Mouse (Mus musculus) WW6 (cell line): ENCODE results near the gene Hand2.
A peak's percentile ranks its signal among the peaks of the same experiment; 100 is the strongest.

ENCODE experiments used
- DNase-seq: peaks from one replicate; pipeline ENCODE4 v3.0.0-alpha.2; 2013; ENCODE audit warnings: low read depth, low spot score

The Hand2 gene

GRCm38 (mm10) chr8:57341541-57341840, 20.7 kb downstream of the Hand2 start:
- no peak for DNase-seq

DNA sequence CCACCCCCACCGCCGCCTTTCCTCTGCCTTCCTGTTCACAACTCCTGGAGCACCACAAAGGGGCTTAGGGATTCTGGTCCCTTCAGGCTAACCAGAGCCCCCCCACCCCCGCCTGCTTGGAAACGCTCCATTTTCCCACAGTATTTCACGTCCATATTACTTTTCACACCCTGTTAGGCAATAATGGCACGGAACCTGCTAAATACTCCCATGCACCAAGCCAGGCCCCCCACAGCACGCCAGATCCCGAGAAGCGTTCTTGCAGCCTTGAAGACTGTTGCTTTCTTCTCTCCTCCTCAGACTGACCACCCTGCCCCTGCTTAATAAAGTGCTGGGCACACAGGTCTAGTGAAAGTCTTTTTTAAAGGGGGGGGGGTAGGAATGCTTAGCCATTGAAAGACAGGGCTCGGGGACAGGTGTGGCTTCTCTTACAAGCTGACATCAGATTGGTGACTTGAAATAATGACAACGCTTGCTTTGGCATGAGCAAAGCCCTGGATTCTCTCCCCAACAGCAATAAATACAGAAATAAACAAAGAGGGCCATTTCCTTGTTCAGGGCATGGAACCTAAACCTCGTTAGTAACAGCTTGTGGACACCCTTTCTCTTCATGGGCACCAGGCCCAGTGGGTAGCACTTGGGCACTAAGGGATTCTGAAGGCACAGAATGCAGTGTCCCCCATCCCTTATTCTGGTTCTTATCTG, 21.8 kb downstream of the Hand2 start:
- DNase-seq: no peak

DNA sequence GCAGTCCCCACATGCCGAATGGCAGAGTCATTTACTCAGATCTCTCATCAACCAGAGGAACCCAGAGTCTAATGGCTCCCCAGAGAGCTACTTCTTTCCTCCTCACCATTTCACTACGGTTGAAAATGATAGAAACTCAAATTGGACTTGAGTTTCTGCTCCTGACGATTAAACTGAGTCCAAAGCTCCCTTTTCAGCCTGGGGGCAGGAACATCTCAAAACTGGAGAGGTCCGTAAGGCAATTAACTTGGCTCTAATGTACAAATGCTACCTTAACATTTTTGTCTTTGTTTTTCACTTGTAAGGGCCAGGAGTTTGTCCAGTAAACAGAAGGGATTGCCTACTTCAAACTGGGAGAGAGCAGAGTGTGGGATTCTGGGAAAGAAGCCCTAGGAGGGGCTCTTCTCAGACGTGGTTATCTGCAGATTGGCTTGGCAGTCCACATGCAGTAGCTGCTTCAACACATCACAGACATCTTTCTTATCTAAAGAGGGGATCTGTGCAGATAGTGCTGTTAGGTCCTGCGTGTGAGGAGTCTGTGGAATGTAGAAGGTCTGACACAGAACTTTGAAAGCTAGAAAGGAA, 23.0 kb downstream of the Hand2 start:
- DNase-seq: no peak

- DNase-seq: no peak
Observed at GRCm38 (mm10) chr8:57344956-57345870, 24.4 kb downstream of the Hand2 start.

DNA sequence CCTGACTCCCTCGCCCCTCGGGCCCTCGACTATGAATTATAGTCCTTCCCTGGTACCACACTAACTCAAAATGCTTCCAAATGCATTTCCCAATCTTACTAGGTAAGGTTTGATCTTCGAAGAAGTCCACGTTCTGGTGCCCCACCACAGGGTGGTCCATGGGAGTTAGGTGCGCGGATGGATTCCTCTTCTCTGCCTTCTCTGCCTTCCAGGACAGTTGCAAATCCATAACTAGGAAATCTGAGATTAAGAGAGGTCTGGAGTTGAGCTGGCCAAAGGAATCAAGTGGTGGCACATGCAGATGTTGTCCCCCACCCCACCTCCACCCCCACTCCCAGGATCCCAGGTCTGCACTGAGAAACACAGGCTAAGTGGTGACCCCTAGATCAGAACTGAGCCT, 25.6 kb downstream of the Hand2 start:
- no peak for DNase-seq

- DNase-seq: no peak
Observed at GRCm38 (mm10) chr8:57347141-57347540, 26.4 kb downstream of the Hand2 start.

DNA sequence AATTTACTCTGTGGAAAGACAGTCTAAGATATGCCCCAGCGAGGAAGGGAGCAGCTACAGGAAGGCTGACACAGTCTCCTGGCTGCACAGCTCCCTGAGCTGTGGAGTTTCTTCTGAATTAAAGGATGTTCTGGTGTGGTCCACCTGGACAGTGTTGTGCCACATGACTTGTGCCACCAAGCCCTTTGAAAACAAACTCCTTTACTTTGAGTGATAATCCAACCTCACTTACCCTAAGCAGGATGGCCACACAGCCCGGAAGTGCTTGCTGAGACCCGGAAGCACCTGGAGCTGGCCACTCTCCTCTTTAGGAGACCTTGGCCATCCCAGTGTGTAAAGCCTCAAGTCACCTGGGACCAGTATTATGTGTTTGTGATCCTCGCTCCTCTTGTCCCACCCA, 27.5 kb downstream of the Hand2 start:
- no peak for DNase-seq

DNA sequence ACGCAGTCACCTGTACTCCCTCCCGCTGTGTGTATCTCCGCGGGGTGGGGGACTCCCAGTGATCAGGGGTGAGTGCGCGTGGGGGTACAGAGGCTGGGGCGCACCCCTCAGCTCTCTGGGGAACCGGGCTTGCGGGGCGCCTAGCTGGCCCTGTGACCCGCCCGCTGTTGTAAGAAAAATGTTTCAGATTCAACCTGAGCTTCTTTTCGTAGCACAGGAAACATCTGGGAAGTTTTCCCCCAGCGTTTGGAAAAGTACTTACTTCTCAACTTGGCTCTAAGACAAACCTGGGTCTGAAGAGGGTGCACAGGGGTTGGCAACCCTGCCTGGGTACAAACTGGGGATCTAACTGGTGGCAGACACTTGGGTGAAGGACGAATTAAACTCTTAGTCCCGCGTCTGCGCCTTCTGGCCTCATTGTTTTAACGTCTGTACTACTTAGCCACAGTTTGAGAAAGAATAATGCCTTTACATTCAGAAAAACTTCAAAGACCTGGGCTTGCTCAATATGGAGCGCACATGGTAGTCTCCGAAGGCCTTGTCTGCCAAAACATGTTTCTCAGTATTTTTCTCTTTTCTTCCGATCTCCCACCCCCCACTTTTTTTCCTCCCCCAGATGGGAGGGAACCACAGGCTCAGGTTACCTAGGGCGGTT, 28.2 kb downstream of the Hand2 start:
- DNase-seq: no peak

- DNase-seq: no peak
Observed at GRCm38 (mm10) chr8:57351861-57352260, 31.1 kb downstream of the Hand2 start.

GRCm38 (mm10) chr8:57353346-57354305, 32.8 kb downstream of the Hand2 start:
- peak; percentile 67 for DNase-seq

GRCm38 (mm10) chr8:57354876-57355275, 34.1 kb downstream of the Hand2 start:
- no peak for DNase-seq

- no peak for DNase-seq
Observed at GRCm38 (mm10) chr8:57356529-57357325, 35.9 kb downstream of the Hand2 start.

GRCm38 (mm10) chr8:57360493-57360892, 39.7 kb downstream of the Hand2 start:
- DNase-seq: no peak

GRCm38 (mm10) chr8:57361003-57361805, 40.4 kb downstream of the Hand2 start:
- DNase-seq: no peak

- DNase-seq: no peak
Observed at GRCm38 (mm10) chr8:57362881-57363280, 42.1 kb downstream of the Hand2 start.

GRCm38 (mm10) chr8:57374044-57374443, 53.3 kb downstream of the Hand2 start:
- DNase-seq: no peak
